Mouse (Mus musculus) ES-E14 (cell line): ENCODE results near the gene Brpf1.

Experiments
- CHD2 ChIP-seq: IDR thresholded peaks from 2 replicates; pipeline ENCODE4 v1.6.1; 2014; ENCODE audit warnings: mild to moderate bottlenecking, low read depth, low read length, inconsistent platforms
- MAFK ChIP-seq: IDR thresholded peaks from 2 replicates; pipeline ENCODE4 v1.6.1; 2014; ENCODE audit warnings: mild to moderate bottlenecking, low read depth, low read length, inconsistent platforms; ENCODE audit not compliant: insufficient read depth
- ZNF384 ChIP-seq: IDR thresholded peaks from 2 replicates; pipeline ENCODE4 v1.6.1; 2012; ENCODE audit warnings: low read depth, low read length, inconsistent platforms

DNA sequence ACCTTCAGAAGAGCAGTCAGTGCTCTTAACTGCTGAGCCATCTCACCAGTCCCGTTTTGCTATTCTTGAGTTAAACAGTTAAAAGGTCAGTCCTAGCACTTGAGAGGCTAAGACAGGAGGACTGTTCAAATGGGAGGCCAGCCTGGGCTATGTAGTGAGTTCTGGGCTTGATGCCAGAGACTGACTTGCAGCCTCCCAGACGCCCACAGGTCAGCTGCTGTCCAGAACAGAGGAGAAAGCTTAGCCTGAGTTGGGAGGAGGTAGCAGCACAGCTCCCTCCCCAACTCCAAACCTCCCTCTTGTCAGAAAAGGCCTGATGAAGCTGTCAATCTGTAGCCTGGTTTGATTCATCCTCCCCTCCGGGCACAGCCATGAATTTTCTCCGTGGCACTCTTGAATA, 30.1 kb upstream of the Brpf1 start:
- TF ChIP-seq ZNF384 (no peak), MAFK (no peak), CHD2 (no peak)
